Mouse (Mus musculus) CH12.LX (cell line): ENCODE measurements at regions not wholly inside any gene's neighbourhood (a gene's known extent, or its start where the extent isn't known, plus 50 kb on each side); places are given as distances from the start of the nearest gene placed in this dataset.

Experiments used
- CTCF ChIP-seq, 2 experiments: IDR thresholded peaks in 1 of 2; conservative IDR thresholded peaks in 1 of 2; 2 replicates each; pipeline ENCODE4 v1.5.1; 2011 to 2012; ENCODE audit warnings: low read depth in 2 of 2, low read length in 2 of 2, improper control_type of control experiment in 1 of 2, inconsistent platforms in 1 of 2, mild to moderate bottlenecking in 1 of 2, moderate library complexity in 1 of 2
- EP300 ChIP-seq: IDR thresholded peaks from 2 replicates; pipeline ENCODE4 v1.6.1; 2011; ENCODE audit warnings: low read length, improper control_type of control experiment
- NRF1 ChIP-seq: IDR thresholded peaks from 2 replicates; pipeline ENCODE4 v1.6.1; 2014; ENCODE audit warnings: low read depth, mild to moderate bottlenecking, inconsistent platforms, low read length, improper control_type of control experiment, moderate library complexity

DNA sequence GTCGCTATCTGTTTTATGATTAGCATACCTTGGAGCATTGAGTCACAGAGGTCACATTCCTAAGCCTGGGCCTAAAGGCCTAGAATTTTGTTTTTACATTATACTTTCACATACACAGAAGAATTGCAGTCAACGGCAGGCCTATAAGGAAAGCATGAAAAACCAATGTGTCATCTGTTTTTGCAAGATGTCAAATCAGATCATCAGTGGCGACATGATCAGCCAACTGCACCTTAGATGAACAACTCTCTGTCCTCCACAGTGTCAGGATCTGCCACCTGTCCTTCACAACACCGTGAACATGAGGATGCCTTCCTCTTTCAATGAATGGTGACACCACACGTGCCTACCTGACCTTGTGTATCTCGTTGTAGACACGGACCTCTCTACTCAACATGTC, 66.5 kb upstream of the Klf12 start:
- no peak for TF ChIP-seq NRF1
- TF ChIP-seq EP300 = no peak
- no peak for TF ChIP-seq CTCF (conservative IDR thresholded peaks at IDR 0.05 in 1 of 2, IDR thresholded peaks at IDR 0.05 in 1 of 2; ENCODE audit: low read depth in 2 of 2, low read length in 2 of 2)
